Mouse (Mus musculus) midbrain, embryonic 13.5 days (tissue): ENCODE results near the gene Wee1. TPM values are rescaled to one million over a fixed set of nuclear protein-coding genes. Genes with fewer than 3 reads are reported as not detected.
"Not testable (repeated sequence)": the region's sequence is repeated elsewhere in the genome, so short reads cannot be mapped to it uniquely, and the experiment has no call there.

ENCODE experiments used
- ATAC-seq: fragments of 200-750 bp; cut with Nextera tagmentation; 2 replicates; pipeline ENCODE4 v1.8.0; 2017; ENCODE audit warnings: mild to moderate bottlenecking, moderate TSS enrichment, moderate library complexity
- H3K27ac ChIP-seq: fragments of 300-500 bp; sonication (generic); 2 replicates; pipeline ENCODE4 v1.5.1; 2015; ENCODE audit warnings: inconsistent platforms, mild to moderate bottlenecking, moderate library complexity
- H3K27me3 ChIP-seq: fragments of 300-500 bp; sonication (generic); 2 replicates; pipeline ENCODE4 v1.6.1; 2015; ENCODE audit warnings: mild to moderate bottlenecking, inconsistent platforms
- H3K36me3 ChIP-seq: fragments of 300-500 bp; sonication (generic); 2 replicates; pipeline ENCODE4 v1.6.1; 2015; ENCODE audit warnings: mild to moderate bottlenecking, inconsistent platforms
- H3K4me1 ChIP-seq: fragments of 300-500 bp; sonication (generic); replicated peaks from 2 replicates; pipeline ENCODE4 v1.6.1; 2015; ENCODE audit warnings: inconsistent platforms
- H3K4me2 ChIP-seq: fragments of 300-500 bp; sonication (generic); replicated peaks from 2 replicates; pipeline ENCODE4 v1.6.1; 2015; ENCODE audit warnings: moderate library complexity, mild to moderate bottlenecking, inconsistent platforms
- H3K4me3 ChIP-seq: fragments of 300-500 bp; sonication (generic); replicated peaks from 2 replicates; pipeline ENCODE4 v1.5.1; 2015; ENCODE audit warnings: mild to moderate bottlenecking, inconsistent platforms
- H3K9ac ChIP-seq: fragments of 300-500 bp; sonication (generic); replicated peaks from 2 replicates; pipeline ENCODE4 v1.6.1; 2015; ENCODE audit warnings: mild to moderate bottlenecking, inconsistent platforms
- H3K9me3 ChIP-seq: fragments of 300-500 bp; sonication (generic); 2 replicates; pipeline ENCODE4 v1.6.1; 2016; ENCODE audit warnings: mild to moderate bottlenecking, inconsistent platforms
- WGBS: fragments of 180-500 bp; shearing (Covaris S2); methylation state at CpG from one replicate; pipeline ENCODE4 v1.1.7; 2015; 5-methylcytosine and 5-hydroxymethylcytosine counted together
- polyA plus RNA-seq: library from polyadenylated mRNA; unstranded; fragments of >200 nt; fragmentation: Nextera tagmentation; extraction: Ambion mirVana; gene quantifications from 2 replicates; pipeline ENCODE4 v1.2.1, GENCODE M21; 2015

Gene Wee1
- polyA plus RNA-seq, 1 experiment from 2014 or later, result 9.8 TPM

DNA sequence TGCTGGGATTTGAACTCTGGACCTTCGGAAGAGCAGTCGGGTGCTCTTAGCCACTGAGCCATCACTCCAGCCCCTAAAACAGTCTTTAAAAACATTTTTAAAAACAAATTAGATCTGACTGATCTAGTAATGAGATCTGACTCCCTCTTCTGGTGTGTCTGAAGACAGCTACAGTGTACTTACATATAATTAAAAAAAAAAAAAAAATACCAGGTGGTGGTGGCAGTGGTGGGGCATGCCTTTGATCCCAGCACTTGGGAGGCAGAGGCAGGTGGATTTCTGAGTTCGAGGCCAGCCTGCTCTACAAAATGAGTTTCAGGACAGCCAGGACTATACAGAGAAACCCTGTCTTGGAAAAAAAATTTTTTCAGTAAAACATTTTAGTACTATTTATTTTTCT, 13.3 kb upstream of the Wee1 start:
- not testable (repeated sequence) for H3K9ac ChIP-seq, H3K27ac ChIP-seq, H3K4me3 ChIP-seq, ATAC-seq, H3K9me3 ChIP-seq, H3K4me1 ChIP-seq, H3K27me3 ChIP-seq, H3K4me2 ChIP-seq, H3K36me3 ChIP-seq
- 93% methylated on average over 3 of the region's 3 CpGs for WGBS

- H3K27me3 ChIP-seq, result no peaks in the 10 kb centered on the region
- ATAC-seq, result no peak
- H3K4me2 ChIP-seq, result 0 out of 2 replicates have a peak overlapping the region, but pooled peaks have one; percentile 3
- 18% methylated on average over 11 of the region's 11 CpGs for WGBS
- H3K36me3 ChIP-seq, result no peaks in the 10 kb centered on the region
- H3K4me1 ChIP-seq, result peaks cover 6% of the 10 kb centered on the region
- H3K9ac ChIP-seq, result no peak overlapping the region
- no peak overlapping the region for H3K27ac ChIP-seq
- no peaks in the 10 kb centered on the region for H3K9me3 ChIP-seq
- H3K4me3 ChIP-seq, result no peak overlapping the region
These were observed 12.8 kb upstream of the Wee1 start for GRCm38 (mm10) chr7:110108967-110109610.

DNA sequence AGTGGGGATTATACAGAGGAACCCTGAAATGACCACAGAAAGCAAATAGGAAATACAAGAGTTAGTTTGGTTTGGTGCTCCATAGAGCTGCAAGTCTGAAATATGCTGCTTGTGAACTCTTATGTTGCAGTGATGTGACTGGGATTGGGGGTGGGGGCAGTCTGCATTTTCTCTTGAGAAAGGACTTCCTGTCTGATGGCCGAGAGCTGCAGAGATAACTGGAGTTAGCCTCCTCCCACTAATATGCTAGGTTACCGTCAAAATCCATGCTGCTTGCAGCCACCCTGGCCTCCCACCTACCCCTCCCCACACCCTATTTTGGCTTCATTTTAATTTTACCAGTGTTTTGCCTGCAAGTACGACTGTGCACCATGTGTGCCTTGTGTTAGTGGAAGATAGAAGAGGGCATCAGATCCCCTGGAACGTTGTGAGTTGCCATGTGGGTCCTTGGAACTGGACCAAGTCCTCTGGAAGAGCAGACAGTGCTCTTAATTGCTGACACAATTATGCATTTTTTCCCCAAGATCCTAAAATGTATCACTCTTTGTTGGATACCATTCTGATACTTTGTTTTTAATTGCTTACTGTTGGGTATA, 11.7 kb upstream of the Wee1 start:
- no peak for ATAC-seq

DNA sequence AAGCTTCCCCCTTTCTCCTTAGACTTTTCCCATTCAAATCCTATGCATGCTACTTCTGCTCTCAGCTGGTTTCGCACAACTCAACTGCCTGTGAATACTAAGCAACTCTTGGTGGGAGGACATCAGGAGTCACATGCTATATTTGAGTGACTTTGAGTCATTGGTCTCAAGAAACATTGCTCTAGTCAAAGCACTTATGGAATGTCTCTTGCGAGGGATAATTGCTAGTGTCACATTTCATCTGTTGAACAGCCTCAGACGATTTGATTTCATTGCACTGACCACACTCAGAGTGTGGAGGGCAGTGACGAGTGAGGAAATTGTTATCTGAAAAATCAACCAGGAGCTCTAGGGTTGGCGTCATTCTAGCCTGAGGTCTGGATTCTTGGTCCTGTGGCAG, 7.1 kb upstream of the Wee1 start:
- H3K4me3 ChIP-seq, result no peak overlapping the region
- H3K4me1 ChIP-seq, result no peaks in the 10 kb centered on the region
- H3K4me2 ChIP-seq, result no peak overlapping the region
- H3K36me3 ChIP-seq, result no peaks in the 10 kb centered on the region
- no peak overlapping the region for H3K9ac ChIP-seq
- no peaks in the 10 kb centered on the region for H3K9me3 ChIP-seq
- 77% methylated on average over 5 of the region's 5 CpGs for WGBS
- ATAC-seq, result no peak
- H3K27ac ChIP-seq, result no peak overlapping the region
- H3K27me3 ChIP-seq, result no peaks in the 10 kb centered on the region

More for the DNA sequence above, 11.7 kb upstream of the Wee1 start:
- Histone ChIP-seq H3K4me2 (no peak overlapping the region), H3K4me1 (peaks cover 6% of the 10 kb centered on the region), H3K9ac (no peak overlapping the region), H3K4me3 (no peak overlapping the region), H3K27me3 (no peaks in the 10 kb centered on the region), H3K27ac (no peak overlapping the region), H3K36me3 (no peaks in the 10 kb centered on the region), H3K9me3 (no peaks in the 10 kb centered on the region)
- WGBS, result 71% methylated on average over 4 of the region's 4 CpGs

GRCm38 (mm10) chr7:110116731-110117291, 5.0 kb upstream of the Wee1 start:
- Histone ChIP-seq H3K27me3 (no peaks in the 10 kb centered on the region), H3K27ac (no peak overlapping the region; the same call in 1 of the 2 replicates), H3K9me3 (no peaks in the 10 kb centered on the region), H3K4me1 (peaks cover 5% of the 10 kb centered on the region; the same call in 1 of the 2 replicates), H3K4me3 (no peak overlapping the region), H3K4me2 (no peak overlapping the region), H3K9ac (no peak overlapping the region), H3K36me3 (no peaks in the 10 kb centered on the region)
- WGBS, result 27% methylated on average over 1 of the region's 1 CpGs
- no peak for ATAC-seq

GRCm38 (mm10) chr7:110118448-110118847, 3.4 kb upstream of the Wee1 start:
- Histone ChIP-seq H3K4me1 (peaks cover 10% of the 10 kb centered on the region), H3K9me3 (no peaks in the 10 kb centered on the region), H3K36me3 (no peaks in the 10 kb centered on the region), H3K27ac (no peak overlapping the region), H3K4me2 (no peak overlapping the region), H3K9ac (no peak overlapping the region), H3K4me3 (no peak overlapping the region), H3K27me3 (no peaks in the 10 kb centered on the region)
- no peak for ATAC-seq
- WGBS, result 87% methylated on average over 2 of the region's 2 CpGs

DNA sequence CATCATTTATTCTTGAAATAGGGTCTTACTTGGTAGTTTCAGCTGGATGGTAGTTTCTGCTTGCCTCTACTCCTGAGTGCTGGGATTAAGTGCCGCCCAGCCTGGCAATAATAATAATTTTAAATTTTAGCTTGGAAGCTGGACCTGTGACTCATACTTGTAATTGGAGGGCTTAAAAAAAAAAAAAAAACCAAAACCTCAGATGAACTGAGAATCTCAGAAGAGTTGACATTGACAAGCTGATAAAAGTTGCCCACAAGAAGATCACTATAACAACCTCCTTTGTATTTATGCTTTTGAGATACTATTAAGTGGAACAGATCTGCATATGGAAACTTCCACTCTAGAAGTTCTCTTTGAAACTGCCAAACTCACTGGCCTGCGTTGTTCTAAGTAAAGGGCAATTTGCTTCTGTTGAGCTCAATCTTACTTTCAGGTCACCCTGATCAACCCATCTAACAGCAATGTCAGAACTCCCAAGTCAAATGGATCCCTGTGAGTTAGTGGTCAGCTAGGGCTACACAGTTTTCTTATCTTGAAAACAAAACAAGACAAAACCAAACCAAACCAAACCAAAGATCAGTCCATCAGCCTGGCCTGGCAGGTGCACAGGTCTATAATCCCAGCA, 1.6 kb upstream of the Wee1 start:
- Histone ChIP-seq H3K9me3 (no peaks in the 10 kb centered on the region), H3K27ac (no peak overlapping the region), H3K4me2 (no peak overlapping the region), H3K36me3 (no peaks in the 10 kb centered on the region), H3K4me3 (no peak overlapping the region), H3K4me1 (peaks cover 24% of the 10 kb centered on the region), H3K9ac (no peak overlapping the region), H3K27me3 (no peaks in the 10 kb centered on the region)
- no peak for ATAC-seq
- WGBS, result 92% methylated on average over 2 of the region's 2 CpGs

- WGBS, result 5% methylated on average over 9 of the region's 9 CpGs
- Histone ChIP-seq H3K27ac (peak overlapping the region; percentile 60; the same call in 1 of the 2 replicates), H3K9me3 (no peaks in the 10 kb centered on the region), H3K9ac (peak overlapping the region; percentile 69), H3K27me3 (no peaks in the 10 kb centered on the region), H3K4me2 (peak overlapping the region; percentile 78), H3K4me3 (peak overlapping the region; percentile 90), H3K36me3 (no peaks in the 10 kb centered on the region), H3K4me1 (peaks cover 24% of the 10 kb centered on the region)
- no peak for ATAC-seq
These were observed 707 bp upstream of the Wee1 start for GRCm38 (mm10) chr7:110121162-110121515.

GRCm38 (mm10) chr7:110122289-110122564, 381 bp downstream of the Wee1 start:
- H3K4me2 ChIP-seq, result peak overlapping the region; percentile 78
- under 1% methylated on average over 27 of the region's 27 CpGs for WGBS
- H3K4me3 ChIP-seq, result peak overlapping the region; percentile 90
- no peaks in the 10 kb centered on the region for H3K27me3 ChIP-seq
- H3K27ac ChIP-seq, result peak overlapping the region; percentile 86
- peaks cover 24% of the 10 kb centered on the region for H3K4me1 ChIP-seq
- no peaks in the 10 kb centered on the region for H3K36me3 ChIP-seq
- peak; percentile 55 for ATAC-seq
- H3K9me3 ChIP-seq, result no peaks in the 10 kb centered on the region
- peak overlapping the region; percentile 84 for H3K9ac ChIP-seq

- Histone ChIP-seq H3K36me3 (no peaks in the 10 kb centered on the region), H3K27me3 (no peaks in the 10 kb centered on the region), H3K9me3 (no peaks in the 10 kb centered on the region), H3K9ac (peak overlapping the region; percentile 84), H3K4me1 (peaks cover 24% of the 10 kb centered on the region), H3K4me2 (peak overlapping the region; percentile 78), H3K27ac (peak overlapping the region; percentile 86), H3K4me3 (peak overlapping the region; percentile 90)
- ATAC-seq, result peak; percentile 31
- WGBS, result under 1% methylated on average over 64 of the region's 74 CpGs
These were observed 948 bp downstream of the Wee1 start for GRCm38 (mm10) chr7:110122565-110123422.

DNA sequence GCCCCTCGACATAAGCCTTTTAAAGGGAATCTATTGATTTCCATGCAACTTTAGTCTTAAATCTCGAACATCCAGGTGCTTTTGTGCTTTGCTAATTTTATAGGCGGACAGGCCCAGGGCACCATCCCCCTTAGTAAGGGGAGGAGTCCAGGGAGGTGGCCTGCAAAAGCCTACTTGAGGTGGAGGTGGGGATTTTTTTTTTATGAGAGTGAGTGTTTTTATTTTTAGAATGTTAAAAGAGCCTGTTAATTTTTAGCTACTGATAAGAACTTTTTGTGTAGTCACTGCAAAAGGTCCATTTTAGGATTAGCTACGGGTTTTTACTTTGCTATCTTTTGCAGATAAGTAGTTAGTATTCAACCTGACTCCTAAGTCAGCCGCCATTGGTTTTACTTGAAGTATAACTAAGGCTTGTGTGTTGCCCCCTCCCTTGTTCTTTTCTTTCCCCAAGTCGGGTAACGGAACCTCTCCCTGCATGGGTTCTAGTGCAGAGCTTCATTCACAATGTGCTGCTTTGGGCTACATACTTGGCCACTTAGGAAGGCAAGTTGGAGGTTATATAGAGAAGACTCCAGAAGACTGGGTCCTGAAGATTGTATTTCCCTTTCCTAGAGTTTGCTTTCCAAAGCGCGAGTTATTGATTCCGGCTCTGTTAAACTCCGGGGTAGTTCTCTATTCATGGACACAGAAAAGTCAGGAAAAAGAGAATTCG, 2.2 kb downstream of the Wee1 start:
- peak overlapping the region; percentile 90 for H3K4me3 ChIP-seq
- H3K36me3 ChIP-seq, result 0 out of 2 replicates have a peak, but pooled peaks cover 2% of the 10 kb centered on the region
- H3K27me3 ChIP-seq, result no peaks in the 10 kb centered on the region
- H3K9ac ChIP-seq, result no peak overlapping the region; the same call in 1 of the 2 replicates
- no peak overlapping the region for H3K27ac ChIP-seq
- whole genome bisulfite sequencing, result 53% methylated on average over 12 of the region's 12 CpGs
- peak overlapping the region; percentile 78 for H3K4me2 ChIP-seq
- no peaks in the 10 kb centered on the region for H3K9me3 ChIP-seq
- peaks cover 24% of the 10 kb centered on the region for H3K4me1 ChIP-seq
- ATAC-seq, result no peak
